Mouse (Mus musculus): ENCODE results near the gene Sgo1.

Gene Sgo1

DNA sequence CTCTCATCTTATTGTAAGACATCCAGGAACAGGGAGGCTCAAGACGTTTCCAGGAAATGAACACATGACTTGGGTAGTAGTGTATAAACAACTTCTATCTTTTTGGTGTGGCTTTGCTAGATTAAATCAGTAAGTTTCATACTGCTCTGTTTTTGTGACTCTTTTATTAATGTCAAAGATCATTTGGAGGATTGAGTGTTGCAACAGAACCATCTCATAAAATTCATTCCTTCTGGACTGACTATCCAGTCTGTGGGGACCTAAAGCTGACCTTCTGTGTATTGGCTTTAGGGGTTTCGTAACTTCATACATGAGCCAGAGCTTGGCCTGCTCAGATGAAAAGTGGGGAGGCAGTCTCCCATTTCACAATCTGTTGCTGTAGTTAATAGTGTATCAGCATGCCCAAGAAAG is 38.9 kb downstream of the Sgo1 start:
- DNase-seq (ENCODE audit: extremely low read depth, low read depth): no peak

DNA sequence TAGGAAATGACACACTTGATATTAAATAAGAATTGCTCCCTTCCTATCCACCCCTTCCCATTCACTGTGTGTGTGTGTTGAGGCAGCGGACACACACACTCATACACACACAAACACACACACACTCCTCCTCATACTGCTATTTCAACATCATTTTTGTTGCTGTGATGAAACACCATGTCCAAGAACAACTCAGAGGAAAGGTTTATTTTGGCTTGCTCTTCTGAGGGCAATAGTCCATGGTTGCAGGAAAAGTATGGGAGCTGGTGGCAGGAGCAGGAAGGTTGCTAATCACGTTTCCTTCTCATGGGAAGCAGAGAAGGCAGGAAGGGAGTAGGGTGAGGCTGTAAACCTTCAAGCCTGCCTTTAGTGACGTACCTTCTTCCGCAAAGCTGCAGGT is 45.8 kb downstream of the Sgo1 start:
- no peak for DNase-seq (ENCODE audit: extremely low read depth, low read depth)

DNA sequence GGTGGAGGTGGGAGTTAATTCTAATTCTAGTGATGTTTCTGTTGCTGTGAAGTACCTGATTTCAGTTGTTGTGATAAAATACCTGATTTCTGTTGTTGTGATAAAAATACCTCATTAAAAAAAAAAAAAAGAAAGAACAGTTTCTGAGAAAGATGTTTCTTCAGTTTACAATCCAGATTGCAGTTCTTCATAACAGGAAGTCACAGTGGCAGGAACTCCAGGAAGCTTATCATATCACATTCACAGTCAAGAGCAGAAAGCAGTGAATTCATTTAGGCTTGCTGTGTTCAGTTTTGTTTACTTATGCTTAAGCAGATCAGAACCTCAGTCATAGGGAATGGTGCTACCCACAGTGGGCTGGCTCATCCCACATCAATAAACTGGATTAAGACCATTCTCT is 57.8 kb downstream of the Sgo1 start:
- no peak for DNase-seq (ENCODE audit: extremely low read depth, low read depth)

DNA sequence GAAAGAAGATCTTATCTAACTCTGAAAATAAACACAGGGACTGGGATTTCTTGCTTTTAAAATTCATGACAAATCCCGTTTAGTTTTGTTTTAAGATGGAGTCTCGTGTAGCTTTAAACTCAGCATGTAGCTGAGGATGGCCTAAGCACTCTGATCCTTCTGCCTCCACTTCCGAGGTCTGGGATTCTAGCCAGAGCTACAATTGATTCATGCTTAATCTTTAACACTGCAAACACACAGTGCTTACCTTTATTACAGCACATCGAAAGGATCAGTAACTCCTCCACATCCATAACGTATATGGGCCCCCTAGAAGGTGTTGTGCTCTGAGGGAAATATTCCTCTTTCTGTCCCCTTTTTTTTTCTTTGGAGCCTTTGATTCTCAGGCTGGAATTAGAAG is 61.0 kb downstream of the Sgo1 start:
- DNase-seq (ENCODE audit: extremely low read depth, low read depth): no peak

DNA sequence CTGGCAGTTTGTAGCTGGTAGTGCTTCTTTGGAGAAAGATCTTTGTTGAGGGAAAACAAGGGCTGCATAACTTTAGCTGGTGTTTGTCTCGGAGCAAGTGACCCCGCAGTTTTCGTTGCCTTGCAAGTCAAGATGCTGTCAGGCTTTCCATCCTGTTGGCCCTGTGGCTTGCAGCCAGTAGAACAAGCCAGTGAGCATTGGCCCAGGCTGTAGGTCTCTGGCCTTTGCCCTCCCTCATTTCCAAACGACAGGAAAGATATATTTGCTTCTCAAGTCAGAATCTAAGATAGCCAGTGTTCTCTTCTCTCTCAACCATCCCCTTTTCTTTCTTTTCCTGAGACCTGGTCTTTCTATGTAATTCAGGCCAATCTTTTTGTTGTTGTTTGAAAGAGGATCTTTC is 61.6 kb downstream of the Sgo1 start:
- DNase-seq (ENCODE audit: extremely low read depth, low read depth): no peak

DNA sequence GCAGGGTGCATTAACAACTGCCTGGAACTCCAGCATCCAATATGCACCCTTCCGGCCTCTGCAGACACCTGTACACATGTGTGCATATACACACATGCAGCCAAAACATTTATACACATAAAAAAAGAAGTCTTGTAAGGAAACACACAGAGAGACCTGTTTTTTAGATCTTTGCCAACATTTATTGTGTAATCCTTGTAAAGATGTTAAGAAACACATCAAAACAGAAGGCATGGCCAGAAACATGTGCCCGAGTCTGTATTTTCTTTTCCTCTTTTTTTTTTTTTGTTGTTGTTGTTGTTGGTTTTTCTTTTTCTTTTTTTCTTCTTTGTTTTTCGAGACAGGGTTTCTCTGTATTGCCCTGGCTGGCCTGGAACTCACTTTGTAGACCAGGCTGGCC is 63.0 kb downstream of the Sgo1 start:
- DNase-seq (ENCODE audit: extremely low read depth, low read depth): no peak

All from MEL-GATA-1-ER (cell line).